Mouse (Mus musculus): ENCODE results near the gene Pmf1.

GRCm38 (mm10) chr3:88350732-88351131 is 59.4 kb downstream of the Pmf1 start:
- TF ChIP-seq POLR2A (IDR thresholded peaks at IDR 0.05; ENCODE audit: borderline replicate concordance, extremely low read depth, insufficient read depth, insufficient read length, poor library complexity, severe bottlenecking) (no peak), CTCF (IDR thresholded peaks at IDR 0.05; ENCODE audit: borderline replicate concordance, extremely low read depth, insufficient read depth, insufficient read length) (no peak)
